Mouse (Mus musculus) kidney, adult 2 months (tissue): ENCODE measurements around the gene Atp2b1.

Experiments used
- CTCF ChIP-seq: fragments of 200-500 bp; conservative IDR thresholded peaks from 2 replicates; pipeline ENCODE4 v1.5.1; 2011; ENCODE audit warnings: low read depth, mild to moderate bottlenecking, control low read depth, low read length, moderate library complexity, mixed read lengths; ENCODE audit not compliant: insufficient read depth, insufficient read length
- POLR2A ChIP-seq: fragments of 200-500 bp; IDR thresholded peaks from one replicate; pipeline ENCODE4 v1.6.1; 2011; ENCODE audit warnings: low read depth, low read length, control low read depth

- TF ChIP-seq CTCF (no peak), POLR2A (no peak)
These were observed 29.8 kb upstream of the Atp2b1 start for GRCm38 (mm10) chr10:98884445-98884844.
